Mouse (Mus musculus) left cerebral cortex, postnatal 25 days (tissue): ENCODE data around the gene Ranbp17. TPM values are rescaled to one million over a fixed set of nuclear protein-coding genes. Genes with fewer than 3 reads are reported as not detected.
A peak's percentile ranks its signal among the peaks of the same experiment; 100 is the strongest.

Experiments
- DNase-seq, 2 experiments: peaks; one replicate each; pipeline ENCODE4 v3.0.0; 2022; ENCODE audit warnings: low spot score in 2 of 2, mixed read lengths in 1 of 2
- intact Hi-C: fragments of 180-260 bp; cut with DNase I; formaldehyde crosslinking; loops from one replicate; pipeline ENCODE4 v1.15.1; 2025
- total RNA-seq, 2 experiments: library from RNA; stranded (reverse); gene quantifications; 2 replicates each; pipeline ENCODE4 v1.2.3; 2021

Ranbp17 gene
- total RNA-seq, 2 experiments from 2014 or later: 6.0 to 8.0 TPM

DNA sequence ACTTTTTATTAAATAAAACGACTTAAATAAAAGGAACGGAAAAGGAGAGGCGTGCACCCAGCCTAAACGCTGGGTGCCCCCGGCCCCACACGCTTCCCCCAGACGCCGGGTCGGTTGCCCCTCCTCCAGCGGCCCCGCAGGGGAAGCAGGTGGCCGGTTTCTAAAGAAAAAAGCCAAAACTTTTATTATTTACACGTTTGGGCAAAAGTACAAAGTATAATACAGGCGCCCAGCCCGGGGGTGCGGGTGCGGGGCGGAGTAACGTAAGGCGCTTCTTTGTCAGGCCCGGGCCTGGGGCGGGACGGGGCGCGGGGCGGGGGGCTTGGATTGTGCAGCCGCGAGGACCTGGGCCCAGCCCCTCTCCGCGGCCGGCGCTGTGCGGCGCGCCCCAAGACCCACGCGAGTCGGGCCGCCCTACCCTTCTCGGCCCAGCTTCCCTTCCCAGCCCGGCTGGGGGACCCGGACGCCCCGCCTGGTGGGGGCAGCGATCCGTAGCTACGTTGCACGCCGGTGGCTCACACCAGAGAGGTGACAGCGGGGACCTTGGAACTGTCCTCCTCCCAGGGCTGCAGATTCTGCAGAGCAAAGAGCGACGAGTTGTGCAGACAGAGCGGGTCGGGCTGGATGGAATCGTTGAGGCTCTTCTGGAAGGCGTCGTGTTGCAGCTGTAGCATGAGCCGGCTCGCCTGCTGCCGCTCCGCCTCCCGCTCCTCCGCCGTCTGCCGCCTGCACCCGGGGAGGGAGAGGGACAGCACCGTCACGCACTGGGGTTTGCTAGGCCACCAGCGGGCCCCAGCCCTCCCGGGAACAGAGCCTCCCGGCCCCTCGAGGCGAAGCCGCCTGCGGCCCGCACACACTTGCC, 312.6 kb downstream of the Ranbp17 start:
- intact Hi-C loops: no loop called here
- DNase-seq: no peak

DNA sequence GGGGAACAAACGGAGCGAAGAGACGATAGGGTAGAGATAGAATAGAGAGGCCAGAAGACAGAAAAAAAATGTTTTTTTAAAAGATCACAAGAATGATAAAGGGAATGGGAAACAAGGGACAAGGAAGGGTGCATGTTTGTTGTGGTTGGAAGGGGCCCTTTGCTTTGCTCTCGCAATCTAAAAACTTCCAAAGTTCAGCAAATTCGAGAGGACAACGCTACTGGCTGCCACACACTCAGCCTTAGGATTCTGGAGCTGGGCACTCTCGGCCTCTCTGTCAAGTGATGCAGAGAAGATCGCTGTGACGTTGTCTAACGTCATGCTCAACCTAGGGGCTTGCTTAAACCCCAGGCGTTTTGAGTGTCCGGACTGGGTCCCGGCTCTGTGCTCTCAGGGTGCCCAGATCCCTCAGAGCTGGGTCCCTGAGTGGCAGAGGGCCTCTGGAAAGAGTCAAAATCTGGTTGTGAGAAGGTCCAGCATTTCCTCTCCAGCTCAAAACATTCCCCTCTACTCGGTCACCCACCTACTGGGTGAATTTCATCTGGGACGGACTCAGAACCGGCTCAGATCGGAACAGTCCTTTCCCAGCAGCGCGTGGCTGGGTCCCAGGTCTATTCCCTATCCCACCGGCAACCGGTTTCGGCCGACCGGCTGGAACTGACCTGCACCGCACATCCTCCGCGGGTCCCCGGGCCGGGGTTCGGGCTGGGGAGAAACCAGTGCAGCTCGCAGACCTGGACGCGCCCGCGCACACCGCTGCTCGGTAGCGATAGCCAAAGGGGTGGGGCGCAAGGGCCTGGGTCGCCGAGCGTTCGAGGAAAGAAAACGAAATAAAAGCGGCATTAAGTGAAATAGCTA, 313.4 kb downstream of the Ranbp17 start:
- intact Hi-C loops: loop anchor here (1.0 kb wide), 1 partner anchor 37 kb away; the partner anchor contains the start of gene Npm1
- DNase-seq: no peak

DNA sequence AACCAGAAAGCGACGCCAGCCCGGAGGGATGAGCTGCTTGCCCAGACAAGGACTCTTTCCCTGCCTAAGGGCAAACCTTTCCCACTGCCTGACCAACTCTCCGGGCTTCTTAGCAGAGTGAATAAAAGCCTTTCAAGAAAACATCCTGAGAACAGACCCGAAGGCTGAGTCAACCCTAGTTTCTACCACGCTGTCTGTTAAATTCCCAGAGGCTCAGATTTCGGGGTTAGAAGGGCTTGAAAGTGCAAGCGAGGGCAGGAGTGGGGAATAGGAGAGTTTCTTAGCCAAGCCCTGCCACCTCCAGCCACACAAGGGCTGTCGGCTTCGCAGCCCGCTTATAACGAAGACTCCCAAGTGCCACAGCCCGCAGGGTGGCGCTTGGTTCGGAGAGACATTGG, 314.4 kb downstream of the Ranbp17 start:
- DNase-seq: no peak
- intact Hi-C loops: loop anchor here (1.0 kb wide), 1 partner anchor 36 kb away; the partner anchor contains the start of gene Npm1

DNA sequence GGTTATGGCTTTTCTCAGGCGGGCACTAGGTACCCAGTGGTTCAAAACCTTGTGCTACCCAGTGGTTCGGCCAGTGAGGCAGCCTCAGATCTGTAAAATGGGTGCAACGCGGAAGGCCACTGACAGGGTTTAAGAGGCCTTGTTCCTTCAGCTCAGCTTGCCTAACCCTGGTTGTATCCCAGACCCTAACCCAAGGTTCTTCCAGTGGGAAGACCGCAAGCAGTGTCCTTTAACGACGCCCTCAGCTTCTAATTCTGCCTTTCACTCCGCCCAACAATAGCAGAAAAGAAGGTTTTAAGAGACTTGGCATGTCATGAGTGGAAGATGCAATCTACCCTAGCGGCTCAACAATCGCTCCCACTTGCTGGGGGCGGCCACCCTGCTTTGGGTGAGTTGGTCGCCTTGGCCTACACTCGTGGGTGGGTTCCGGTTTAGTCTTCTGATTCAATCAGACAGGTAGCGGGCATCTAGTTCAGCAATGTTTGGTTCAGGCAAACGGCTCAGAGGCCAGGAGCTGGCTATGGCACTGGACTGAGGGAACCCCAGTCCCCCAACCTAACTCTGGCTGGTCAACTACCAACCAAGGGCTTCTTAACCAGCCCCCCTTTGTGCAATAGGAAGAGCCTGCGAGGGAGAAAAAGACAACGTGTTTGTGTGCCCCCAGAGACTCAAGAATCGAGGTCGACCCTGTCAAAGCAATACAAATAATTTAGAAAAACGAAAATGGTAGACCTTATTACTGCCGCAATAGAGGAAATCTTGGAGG, 315.0 kb downstream of the Ranbp17 start:
- no peak for DNase-seq

DNA sequence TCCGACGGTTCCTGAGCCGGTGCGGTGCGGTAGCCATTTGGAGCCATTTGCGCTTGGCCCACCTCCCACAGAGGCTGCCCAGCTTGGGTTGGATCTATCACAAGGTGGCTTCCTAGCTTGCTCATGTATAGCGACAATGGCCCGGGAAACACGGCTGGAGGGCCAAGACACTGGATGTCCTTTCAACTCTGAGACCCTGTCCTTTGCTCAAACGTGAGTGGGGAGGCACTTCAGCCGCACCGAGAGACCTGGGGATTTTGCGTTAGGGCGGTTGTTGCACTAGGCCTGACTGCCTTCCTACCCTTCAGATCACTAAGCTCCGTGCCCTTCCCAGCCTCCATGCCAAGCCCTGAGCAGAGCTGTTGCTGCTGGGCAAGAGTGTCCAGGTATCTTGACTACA, 315.9 kb downstream of the Ranbp17 start:
- intact Hi-C loops: no loop called here
- no peak for DNase-seq

More for the DNA sequence above, 315.0 kb downstream of the Ranbp17 start:
- intact Hi-C loops: loop anchor here (1.0 kb wide), 1 partner anchor 35 kb away; the partner anchor contains the start of gene Npm1

DNA sequence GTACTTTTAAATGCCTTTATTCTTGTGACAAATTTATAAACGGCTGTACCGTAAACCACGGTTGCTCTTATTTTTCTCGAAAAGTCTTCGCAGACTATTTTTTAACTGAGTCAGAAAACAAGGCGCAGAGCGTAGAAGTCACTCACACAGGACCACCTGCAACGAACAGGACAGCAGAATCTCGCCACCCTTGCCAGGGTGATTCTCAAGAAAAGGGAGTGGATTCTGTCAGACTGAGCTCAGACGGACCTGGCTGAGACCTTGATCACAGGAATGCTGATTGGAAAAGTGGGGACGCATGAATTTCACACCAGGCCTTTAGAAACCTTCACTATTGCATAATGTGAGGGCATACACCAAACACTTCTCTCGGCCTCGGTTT, 316.4 kb downstream of the Ranbp17 start:
- intact Hi-C loops: no loop called here
- DNase-seq: no peak

DNA sequence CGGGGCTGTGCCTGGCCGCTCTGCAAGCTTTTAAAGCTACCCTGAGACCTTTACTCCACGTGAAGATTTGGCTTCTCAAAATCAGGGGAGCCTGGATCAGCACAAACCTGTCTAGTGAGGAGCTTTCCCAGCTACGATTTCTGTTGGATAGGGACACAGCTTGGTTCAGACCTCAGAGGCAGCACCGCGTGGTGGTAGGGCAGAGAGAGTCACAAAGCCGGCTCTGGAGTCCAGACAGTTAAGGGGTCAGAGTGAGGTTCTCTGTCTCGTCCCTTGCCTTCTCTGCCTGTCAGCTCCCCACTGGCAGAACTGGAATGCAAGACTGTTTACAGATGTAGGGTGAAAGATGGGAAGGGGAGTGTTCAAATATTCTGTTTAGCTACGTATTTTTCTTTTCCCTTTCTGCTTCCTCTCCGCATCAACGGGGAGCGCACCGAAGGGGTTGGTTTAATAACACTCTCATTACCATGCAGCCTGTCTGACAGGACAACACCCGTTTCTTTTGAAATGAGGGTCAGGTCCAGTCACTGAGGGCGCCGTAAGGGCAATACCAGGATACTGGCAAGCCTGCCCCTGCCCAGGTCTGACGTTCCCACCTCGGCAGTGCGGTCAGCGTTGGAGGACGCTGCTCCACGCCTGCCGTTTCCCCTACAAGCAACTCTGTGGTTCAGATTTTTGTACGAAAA, 317.0 kb downstream of the Ranbp17 start:
- intact Hi-C loops: no loop called here
- no peak for DNase-seq

DNA sequence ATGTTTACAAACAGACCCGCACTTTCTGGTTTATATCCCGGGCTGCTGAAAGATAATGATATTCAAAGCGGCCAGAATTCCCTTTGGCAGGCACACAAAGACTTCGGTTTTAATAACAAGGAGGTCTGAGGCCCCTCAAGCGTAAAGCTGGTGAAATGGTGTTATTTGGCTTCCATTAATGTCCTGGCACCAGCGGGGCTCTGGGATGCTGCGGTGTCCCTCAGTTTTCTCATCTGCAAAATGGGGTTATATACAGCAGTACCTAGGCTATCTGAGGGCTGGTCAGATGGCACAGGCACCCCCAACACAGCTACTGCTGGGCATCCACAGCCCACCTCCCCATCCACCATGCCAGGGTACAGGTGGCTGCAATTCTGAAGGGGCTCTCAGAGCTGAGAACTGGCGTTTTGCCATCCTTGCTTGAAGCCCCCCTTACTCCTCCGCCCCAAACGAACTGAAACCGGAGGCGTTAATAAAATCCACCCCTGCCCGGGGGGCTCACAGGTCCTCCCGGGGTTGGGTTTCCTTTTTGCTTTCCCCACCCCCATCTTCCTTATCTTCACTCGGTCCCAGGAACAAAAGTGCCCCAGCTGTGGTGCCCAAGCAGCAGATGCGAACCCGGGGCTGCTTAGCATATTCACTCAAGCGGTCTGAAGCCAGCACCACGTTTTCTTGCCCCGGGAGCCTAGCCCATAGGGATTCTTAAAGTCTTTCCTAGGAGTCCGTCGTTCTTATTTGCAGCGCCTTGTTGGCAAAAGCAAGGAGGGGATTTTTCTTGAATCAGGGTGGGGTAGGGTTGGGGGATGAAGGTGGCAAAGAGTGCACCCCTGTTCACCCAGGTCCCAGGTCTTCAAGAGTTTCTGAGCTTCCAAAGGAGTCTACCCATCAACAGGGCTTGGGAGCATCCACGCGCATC, 317.8 kb downstream of the Ranbp17 start:
- no peak for DNase-seq
- intact Hi-C loops: no loop called here

DNA sequence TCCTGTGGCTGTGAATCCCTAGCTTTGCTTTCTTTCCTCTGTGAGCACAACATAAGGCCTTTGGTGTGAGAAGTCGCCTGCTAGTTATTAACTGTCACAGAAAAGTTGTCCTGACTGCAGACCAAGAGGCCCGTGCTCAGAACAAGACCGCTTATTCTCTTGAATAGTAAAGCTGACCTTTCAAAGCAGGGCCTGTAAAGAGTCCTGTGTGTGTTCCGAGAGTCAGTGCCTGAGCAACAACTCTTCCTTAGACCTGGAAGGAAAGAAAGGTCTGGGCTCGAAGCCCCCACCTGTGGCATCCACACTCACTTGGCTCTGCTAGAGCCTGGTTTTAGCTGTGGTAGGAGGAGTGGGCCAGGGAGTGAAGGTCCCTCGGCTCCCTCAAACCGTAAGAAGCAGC, 318.5 kb downstream of the Ranbp17 start:
- DNase-seq: no peak
- intact Hi-C loops: no loop called here

DNA sequence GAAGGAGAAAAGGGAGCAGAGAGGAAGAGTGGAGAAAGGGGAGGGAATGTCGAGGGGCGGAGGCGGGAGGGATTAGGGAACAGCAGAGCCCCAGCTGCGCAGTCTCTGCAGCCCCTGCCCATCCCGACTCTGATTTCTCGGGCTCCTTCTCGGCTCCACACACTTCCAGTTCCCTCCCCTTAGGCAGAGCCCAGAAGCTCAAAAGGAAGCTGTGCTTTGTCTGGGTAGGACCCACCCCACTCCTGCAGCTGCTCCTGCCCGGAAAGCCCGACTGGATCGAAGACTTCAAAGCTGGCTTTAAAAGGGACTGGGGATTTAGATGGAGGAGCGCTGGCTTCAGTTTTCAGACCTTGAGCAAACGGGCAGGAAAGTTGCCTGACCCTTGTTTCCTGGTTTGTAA, 319.9 kb downstream of the Ranbp17 start:
- intact Hi-C loops: no loop called here
- DNase-seq: no peak

DNA sequence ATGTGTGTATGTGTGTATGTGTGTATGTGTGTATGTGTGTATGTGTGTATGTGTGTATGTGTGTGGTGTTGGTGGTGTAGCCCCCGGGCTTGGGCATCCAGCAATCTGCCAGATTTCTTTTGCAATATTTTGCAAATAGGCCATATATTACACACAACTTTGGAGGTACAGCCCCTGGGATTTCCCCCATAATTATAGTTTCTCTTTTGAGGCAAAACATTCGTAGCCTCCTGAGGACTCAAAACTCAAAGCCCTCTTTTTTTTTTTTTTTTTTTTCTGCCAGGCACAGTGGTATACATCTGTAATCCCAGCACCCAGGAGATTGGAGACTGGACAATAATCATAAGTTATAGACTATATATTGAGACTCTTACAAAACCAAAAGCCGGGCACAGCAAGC, 331.7 kb downstream of the Ranbp17 start:
- DNase-seq: no peak
- intact Hi-C loops: no loop called here

DNA sequence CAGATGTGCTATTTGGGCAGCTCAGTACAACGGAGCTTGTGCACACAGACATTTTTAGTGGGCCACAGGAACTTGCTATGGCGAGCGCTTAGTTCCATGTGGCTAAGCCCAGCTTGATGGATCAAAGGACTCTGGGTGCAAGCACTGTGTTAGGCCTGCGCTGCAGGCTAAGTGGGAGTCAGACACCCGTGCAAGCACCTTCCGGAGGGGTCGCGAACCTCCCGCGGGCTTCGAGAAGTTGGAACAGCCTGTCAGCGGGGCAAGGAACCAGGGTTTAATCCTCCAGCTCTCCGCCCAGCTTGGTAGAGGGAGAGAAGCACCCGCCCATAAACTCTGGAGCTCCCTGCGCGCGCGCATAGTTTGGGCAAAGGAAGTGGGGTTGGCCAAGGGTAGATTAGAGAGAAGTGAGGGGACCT, 332.8 kb downstream of the Ranbp17 start:
- no peak for DNase-seq
- intact Hi-C loops: no loop called here

DNA sequence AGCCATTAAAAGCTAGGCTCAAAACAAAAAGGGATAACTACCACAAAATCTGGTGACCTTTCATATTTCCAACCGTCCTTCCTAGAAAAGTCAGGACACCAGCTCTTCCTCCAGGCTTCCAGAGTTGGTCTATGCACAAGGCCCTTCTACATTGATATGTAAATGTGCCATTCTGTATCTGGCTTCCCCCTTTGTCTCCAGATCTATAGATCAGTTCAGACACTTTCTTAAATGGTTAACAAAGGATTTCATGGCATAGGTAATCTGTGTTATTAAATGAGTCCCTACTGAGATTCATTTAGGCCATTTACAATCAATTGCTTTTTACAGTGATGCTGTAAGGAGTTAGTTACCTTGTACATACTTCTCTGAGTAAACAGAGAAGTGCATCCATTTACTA, 333.7 kb downstream of the Ranbp17 start:
- no peak for DNase-seq
- intact Hi-C loops: loop anchor here (5.0 to 10.0 kb wide), 2 partner anchors 255 to 737 kb away; no protein-coding TSS in a partner anchor

DNA sequence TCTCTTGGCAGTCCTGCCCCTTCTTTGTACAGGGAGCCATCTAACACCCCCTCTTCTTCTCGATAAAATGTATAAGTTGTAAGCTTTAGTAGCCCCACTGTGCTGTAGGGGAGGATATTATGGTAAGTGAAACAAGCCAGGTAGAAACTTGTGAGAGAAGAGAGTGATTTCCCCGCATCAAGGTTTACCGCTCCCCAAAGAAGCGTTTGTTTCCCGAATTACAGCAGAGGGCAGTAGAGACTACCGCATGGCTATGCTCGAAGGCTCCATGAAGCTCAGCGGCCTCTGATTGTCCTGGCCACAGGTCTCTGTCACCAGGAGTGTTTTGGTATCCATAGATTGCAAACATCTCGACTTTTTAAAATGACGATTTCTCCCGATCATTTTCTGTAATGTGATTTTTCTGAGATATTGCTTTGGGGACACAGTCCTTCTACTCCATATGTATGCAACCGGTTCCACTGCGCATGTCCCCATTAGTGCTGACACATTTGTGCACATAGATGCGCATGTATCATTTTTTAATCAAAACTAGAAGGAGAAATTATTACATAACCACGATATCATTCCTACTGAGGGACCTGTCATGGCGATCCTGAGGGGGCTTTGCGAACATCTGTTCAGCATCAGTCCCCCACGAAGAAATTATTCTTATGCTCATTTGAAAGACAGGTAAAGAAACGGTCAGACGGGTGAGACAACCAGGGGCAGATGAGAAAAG, 336.9 kb downstream of the Ranbp17 start:
- peak; percentile 34 to 56 for DNase-seq
- intact Hi-C loops: loop anchor here (1.0 to 10.0 kb wide), 6 partner anchors 118 to 741 kb away; no protein-coding TSS in a partner anchor

DNA sequence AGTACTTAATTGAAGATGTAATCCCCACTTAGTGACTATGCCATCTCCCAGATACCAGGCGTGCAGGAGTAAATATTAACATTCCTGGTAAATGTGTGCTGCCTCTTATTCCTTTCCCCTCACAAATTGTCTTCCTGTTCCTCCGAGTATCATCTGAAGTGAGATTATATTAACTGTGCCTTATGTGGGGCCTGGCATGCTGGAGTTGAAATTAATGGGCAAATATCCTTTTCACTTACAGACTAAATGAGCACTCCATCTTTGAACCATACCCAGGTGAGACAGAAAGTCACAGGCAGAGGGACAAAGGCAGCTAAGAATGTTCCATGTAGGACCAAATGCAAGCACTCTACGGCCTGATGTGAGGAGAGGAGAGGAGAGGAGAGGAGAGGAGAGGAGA, 337.8 kb downstream of the Ranbp17 start:
- intact Hi-C loops: loop anchor here (1.0 to 10.0 kb wide), 6 partner anchors 119 to 742 kb away; no protein-coding TSS in a partner anchor
- DNase-seq: no peak

DNA sequence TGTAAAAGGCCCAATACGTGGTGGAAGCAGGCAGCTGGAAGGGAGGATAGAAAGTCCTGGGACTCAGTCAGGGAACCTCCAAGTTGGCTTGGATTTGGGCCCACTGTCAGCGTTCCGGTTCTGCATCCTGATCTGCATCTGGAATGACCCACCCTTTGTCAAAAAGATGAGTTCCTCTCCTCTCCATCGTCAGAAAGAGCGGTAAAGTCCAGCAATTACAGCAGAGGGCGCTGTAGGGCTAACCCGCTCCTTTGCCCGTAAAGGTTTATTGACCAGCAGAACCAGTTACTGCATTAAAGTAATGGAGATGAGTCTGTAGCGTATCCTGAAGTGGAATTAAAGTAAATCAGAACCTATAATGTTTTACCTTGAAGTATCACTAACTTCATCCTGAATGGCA, 343.1 kb downstream of the Ranbp17 start:
- intact Hi-C loops: loop anchor here (10.0 kb wide), 1 partner anchor 264 kb away; no protein-coding TSS in a partner anchor
- peak; percentile 18 to 34 for DNase-seq

DNA sequence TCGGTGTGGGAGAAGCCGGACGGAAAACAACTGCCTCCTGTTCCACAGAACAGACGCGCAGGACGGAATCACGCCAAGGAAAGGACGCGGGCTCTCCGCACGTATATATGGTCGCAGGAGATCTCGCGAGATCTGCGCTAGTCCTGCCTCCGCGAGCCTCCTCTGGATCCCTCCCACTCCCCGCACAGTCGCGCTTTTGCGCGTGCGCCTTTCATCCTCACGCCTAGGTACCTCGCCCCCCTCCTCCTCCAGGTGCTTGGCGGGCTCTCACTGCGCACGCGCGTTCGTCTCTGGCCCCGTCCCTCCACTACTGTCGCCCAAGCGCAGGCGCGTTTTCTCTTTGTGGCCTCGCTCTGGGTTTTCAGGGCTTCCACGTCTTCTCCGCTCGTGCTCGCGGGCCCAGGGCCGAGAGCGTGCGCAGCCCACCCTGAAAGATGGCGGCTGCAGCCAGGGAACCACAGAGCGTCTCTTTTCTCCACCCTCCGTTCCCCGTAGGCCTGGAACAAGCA, 350.5 kb downstream of the Ranbp17 start, which contains the start of gene Npm1:
Npm1 (minus strand) TSS at position 209 of the 509 bp plus-strand sequence.
- DNase-seq: peak; percentile 100
- intact Hi-C loops: loop anchor here (1.0 kb wide), 1 partner anchor 36 kb away; no protein-coding TSS in a partner anchor
